Mouse (Mus musculus): ENCODE data around the gene Slc25a40. TPM values are rescaled to one million over a fixed set of nuclear protein-coding genes. Genes with fewer than 3 reads are reported as not detected.

Gene Slc25a40
- polyA plus RNA-seq (2017; shearing (Covaris generic)) = 10 to 100 TPM; 14.9 to 25.5 TPM

DNA sequence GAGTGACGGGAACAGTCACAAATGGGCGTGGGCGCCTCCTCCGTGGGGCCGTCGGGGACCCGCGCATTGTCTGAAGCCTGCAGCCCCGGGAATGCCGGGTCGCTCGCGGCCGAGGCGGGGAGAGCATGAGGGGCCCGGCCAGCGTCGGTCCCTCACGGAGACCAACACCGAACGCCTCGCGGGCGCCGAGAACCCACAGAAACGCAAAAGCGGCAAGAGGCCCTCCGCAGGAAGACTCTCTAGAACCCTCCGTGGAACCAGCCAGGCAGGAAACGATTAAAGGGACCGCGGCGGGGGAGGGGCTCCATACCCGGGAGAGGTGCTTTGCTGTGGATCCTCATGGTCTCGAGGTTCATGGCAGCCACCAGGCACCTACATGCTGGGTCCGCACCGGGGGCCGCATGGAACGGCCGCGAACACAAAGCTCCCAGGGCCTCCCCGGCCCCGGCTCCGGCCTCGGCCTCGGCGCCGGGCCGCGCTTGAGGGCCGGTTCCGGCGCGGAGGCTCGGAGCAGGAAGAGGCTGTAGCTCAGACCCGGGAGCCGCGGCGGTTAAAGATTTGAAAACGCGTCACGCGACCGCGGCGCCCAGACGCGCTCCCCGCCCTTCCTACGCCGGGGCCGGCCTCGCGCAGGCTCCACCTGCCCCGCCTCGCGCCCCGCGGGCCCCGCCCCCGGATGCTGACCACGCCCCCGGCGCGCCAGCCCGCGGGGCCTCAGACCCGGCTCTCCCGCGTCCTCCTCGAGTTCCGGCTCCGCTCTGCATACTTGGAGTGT is at the start of gene Slc25a40, which contains the start of gene Dbf4:
Gene Slc25a40 (plus strand): TSS at position 694 of the 775 bp plus-strand sequence.
Gene Dbf4 (minus strand): TSS at position 560 of the 775 bp plus-strand sequence.

Other genes with a start within 250 kb of the Slc25a40 start
- gene Adam22, start 54.7 kb upstream of the Slc25a40 start, polyA plus RNA-seq (2017; shearing (Covaris generic)) = 1 to 10 TPM in 1 of 2 experiments, under 1 TPM in 1; 0.67 to 1.0 TPM
- gene Dbf4, start 134 bp upstream of the Slc25a40 start, polyA plus RNA-seq (2017; shearing (Covaris generic)) = 10 to 100 TPM; 31.3 to 32.6 TPM
- gene Rundc3b, start 200.1 kb downstream of the Slc25a40 start, polyA plus RNA-seq (2017; shearing (Covaris generic)) = 10 to 100 TPM in 1 of 2 experiments, 1 to 10 TPM in 1; 6.4 to 16.0 TPM
- 10 to 100 TPM in 1 of 2 experiments, 1 to 10 TPM in 1; 6.0 to 50.4 TPM for gene Abcb1a, start 237.2 kb downstream of the Slc25a40 start, polyA plus RNA-seq (2017; shearing (Covaris generic))

Measured in activated CD4-positive, CD25-positive, alpha-beta regulatory T cell (primary cell).